Mouse (Mus musculus) kidney, postnatal 4 days (tissue): ENCODE measurements around the gene Ccdc92b.

Experiments
- DNase-seq, 2 experiments: peaks; one replicate each; pipeline ENCODE4 v3.0.0; 2021; ENCODE audit warnings: mixed read lengths in 2 of 2

Ccdc92b gene

GRCm38 (mm10) chr11:74613428-74613827 lies 6.0 kb upstream of the Ccdc92b start:
- no peak for DNase-seq

GRCm38 (mm10) chr11:74615571-74615970 lies 3.8 kb upstream of the Ccdc92b start:
- no peak for DNase-seq

GRCm38 (mm10) chr11:74619956-74620300 lies 523 bp downstream of the Ccdc92b start:
- no peak for DNase-seq

GRCm38 (mm10) chr11:74621974-74622669 lies 2.7 kb downstream of the Ccdc92b start:
- DNase-seq, result no peak

- peak; percentile 54 to 63 for DNase-seq
Measured at GRCm38 (mm10) chr11:74623693-74624092, 4.3 kb downstream of the Ccdc92b start.

GRCm38 (mm10) chr11:74625333-74625732 lies 5.9 kb downstream of the Ccdc92b start:
- DNase-seq, result no peak

- DNase-seq, result no peak
Measured at GRCm38 (mm10) chr11:74627481-74627880, 8.1 kb downstream of the Ccdc92b start.

GRCm38 (mm10) chr11:74631880-74632789 lies 12.7 kb downstream of the Ccdc92b start:
- DNase-seq, result no peak

- DNase-seq, result peak; percentile 67 to 77
Measured at GRCm38 (mm10) chr11:74634490-74635275, 15.3 kb downstream of the Ccdc92b start.

GRCm38 (mm10) chr11:74637486-74637885 lies 18.1 kb downstream of the Ccdc92b start:
- DNase-seq, result no peak

- DNase-seq, result peak; percentile 81 to 89
Measured at GRCm38 (mm10) chr11:74637971-74638790, 18.8 kb downstream of the Ccdc92b start.

- DNase-seq, result no peak
Measured at GRCm38 (mm10) chr11:74638791-74639411, 19.5 kb downstream of the Ccdc92b start.

GRCm38 (mm10) chr11:74639628-74640027 lies 20.2 kb downstream of the Ccdc92b start:
- DNase-seq, result no peak

GRCm38 (mm10) chr11:74647966-74648365 lies 28.6 kb downstream of the Ccdc92b start:
- DNase-seq, result no peak

GRCm38 (mm10) chr11:74648676-74649075 lies 29.3 kb downstream of the Ccdc92b start:
- no peak for DNase-seq

GRCm38 (mm10) chr11:74649095-74649646 lies 29.8 kb downstream of the Ccdc92b start, which contains the start of gene Cluh:
Cluh (plus strand) TSS chr11:74649495.
- DNase-seq, result peak; percentile 98 to 99

GRCm38 (mm10) chr11:74649647-74650551 lies 30.5 kb downstream of the Ccdc92b start:
- DNase-seq, result peak; percentile 55 to 71

- no peak for DNase-seq
Measured at GRCm38 (mm10) chr11:74650576-74651100, 31.2 kb downstream of the Ccdc92b start.

GRCm38 (mm10) chr11:74652791-74653191 lies 33.4 kb downstream of the Ccdc92b start:
- peak in 1 of 2 experiments; percentile 19 for DNase-seq

GRCm38 (mm10) chr11:74653385-74653784 lies 34.0 kb downstream of the Ccdc92b start:
- peak in 1 of 2 experiments; percentile 34 for DNase-seq
